Mouse (Mus musculus) MEL (cell line): ENCODE results near the gene Kcnj1. TPM values are rescaled to one million over a fixed set of nuclear protein-coding genes. Genes with fewer than 3 reads are reported as not detected.

Source experiments
- DNase-seq: peaks from one replicate; pipeline ENCODE4 v3.0.0; 2011; ENCODE audit warnings: low read depth, low spot score
- H3K27ac ChIP-seq: 2 replicates; pipeline ENCODE4 v1.5.1; 2012; ENCODE audit warnings: low read depth, mild to moderate bottlenecking, control low read depth, low read length, moderate library complexity; ENCODE audit not compliant: control insufficient read depth
- H3K27me3 ChIP-seq, 2 experiments: fragments of 150-350 bp in 1 of 2; sonication (generic) in 1 of 2; 2 replicates each; pipeline ENCODE4 v1.6.1; 2012; ENCODE audit warnings: low read length in 2 of 2, mild to moderate bottlenecking in 2 of 2, improper control_type of control experiment in 1 of 2, moderate library complexity in 1 of 2; ENCODE audit not compliant: insufficient read depth in 2 of 2, control insufficient read depth in 1 of 2
- H3K36me3 ChIP-seq, 2 experiments: 2 replicates each; pipeline ENCODE4 v1.6.1; 2012 to 2014; ENCODE audit warnings: low read length in 2 of 2, improper control_type of control experiment in 1 of 2, inconsistent platforms in 1 of 2, mild to moderate bottlenecking in 1 of 2; ENCODE audit not compliant: insufficient read depth in 2 of 2, control insufficient read depth in 1 of 2
- H3K4me1 ChIP-seq, 2 experiments: fragments of 150-350 bp in 1 of 2; sonication (generic) in 1 of 2; 2 replicates each; pipeline ENCODE4 v1.6.1; 2012; ENCODE audit warnings: low read length in 2 of 2, improper control_type of control experiment in 1 of 2, mild to moderate bottlenecking in 1 of 2; ENCODE audit not compliant: insufficient read depth in 2 of 2, control insufficient read depth in 1 of 2
- H3K4me3 ChIP-seq, 2 experiments: fragments of 150-350 bp in 1 of 2; sonication (generic) in 1 of 2; 2 replicates each; pipeline ENCODE4 v1.5.1; 2012; ENCODE audit warnings: low read depth in 2 of 2, low read length in 2 of 2, mild to moderate bottlenecking in 2 of 2, moderate library complexity in 2 of 2, control low read depth in 1 of 2, improper control_type of control experiment in 1 of 2; ENCODE audit not compliant: control insufficient read depth in 1 of 2, insufficient read depth in 1 of 2
- H3K79me2 ChIP-seq: 2 replicates; pipeline ENCODE4 v1.6.1; 2012; ENCODE audit warnings: mild to moderate bottlenecking, low read length, moderate library complexity; ENCODE audit not compliant: control insufficient read depth, poor library complexity, insufficient read depth
- H3K9ac ChIP-seq: 2 replicates; pipeline ENCODE4 v1.6.1; 2012; ENCODE audit warnings: low read depth, mild to moderate bottlenecking, control low read depth, low read length, moderate library complexity; ENCODE audit not compliant: control insufficient read depth, poor library complexity, severe bottlenecking
- H3K9me3 ChIP-seq: fragments of 150-350 bp; sonication (generic); replicated peaks from 2 replicates; pipeline ENCODE4 v1.6.1; 2012; ENCODE audit warnings: mild to moderate bottlenecking, low read length, improper control_type of control experiment, moderate library complexity; ENCODE audit not compliant: insufficient read depth
- BHLHE40 ChIP-seq: IDR thresholded peaks from 2 replicates; pipeline ENCODE4 v1.6.1; 2012; ENCODE audit warnings: low read depth, mild to moderate bottlenecking, inconsistent platforms, low read length, improper control_type of control experiment, borderline replicate concordance
- CHD1 ChIP-seq: IDR thresholded peaks from 2 replicates; pipeline ENCODE4 v1.6.1; 2012; ENCODE audit warnings: low read depth, mild to moderate bottlenecking, inconsistent platforms, low read length, improper control_type of control experiment
- CTCF ChIP-seq, 3 experiments: IDR thresholded peaks in 2 of 3; conservative IDR thresholded peaks in 1 of 3; 2 replicates each; pipeline ENCODE4 v1.5.1; 2011 to 2012; ENCODE audit warnings: low read length in 3 of 3, low read depth in 2 of 3, mild to moderate bottlenecking in 2 of 3, improper control_type of control experiment in 1 of 3, inconsistent platforms in 1 of 3, mixed read lengths in 1 of 3, moderate library complexity in 1 of 3; ENCODE audit not compliant: control insufficient read depth in 1 of 3, insufficient read depth in 1 of 3, poor library complexity in 1 of 3, severe bottlenecking in 1 of 3
- E2F4 ChIP-seq: IDR thresholded peaks from 2 replicates; pipeline ENCODE4 v1.6.1; 2011; ENCODE audit warnings: low read depth, low read length, improper control_type of control experiment, borderline replicate concordance
- ELF1 ChIP-seq: IDR thresholded peaks from 2 replicates; pipeline ENCODE4 v1.6.1; 2014; ENCODE audit warnings: low read depth, mild to moderate bottlenecking, inconsistent platforms, low read length, improper control_type of control experiment, moderate library complexity
- EP300 ChIP-seq, 2 experiments: IDR thresholded peaks; 2 replicates each; pipeline ENCODE4 v1.6.1; 2011; ENCODE audit warnings: improper control_type of control experiment in 2 of 2, low read length in 2 of 2, low read depth in 1 of 2, mild to moderate bottlenecking in 1 of 2
- ETS1 ChIP-seq: IDR thresholded peaks from 2 replicates; pipeline ENCODE4 v1.6.1; 2012; ENCODE audit warnings: low read depth, mild to moderate bottlenecking, inconsistent platforms, low read length, improper control_type of control experiment, moderate library complexity
- GABPA ChIP-seq: IDR thresholded peaks from 2 replicates; pipeline ENCODE4 v1.6.1; 2012; ENCODE audit warnings: low read depth, mild to moderate bottlenecking, inconsistent platforms, low read length, improper control_type of control experiment, moderate library complexity
- GATA1 ChIP-seq: IDR thresholded peaks from 2 replicates; pipeline ENCODE4 v1.6.1; 2011; ENCODE audit warnings: low read depth, low read length, improper control_type of control experiment
- HCFC1 ChIP-seq: IDR thresholded peaks from 2 replicates; pipeline ENCODE4 v1.6.1; 2012; ENCODE audit warnings: low read depth, mild to moderate bottlenecking, inconsistent platforms, low read length, improper control_type of control experiment, moderate library complexity
- JUND ChIP-seq: IDR thresholded peaks from 2 replicates; pipeline ENCODE4 v1.6.1; 2011; ENCODE audit warnings: low read depth, mild to moderate bottlenecking, improper control_type of control experiment, low read length
- MAZ ChIP-seq: IDR thresholded peaks from 2 replicates; pipeline ENCODE4 v1.6.1; 2012; ENCODE audit warnings: low read depth, mild to moderate bottlenecking, inconsistent platforms, low read length, improper control_type of control experiment
- MEF2A ChIP-seq: IDR thresholded peaks from 2 replicates; pipeline ENCODE4 v1.6.1; 2014; ENCODE audit warnings: low read depth, mild to moderate bottlenecking, inconsistent platforms, low read length, improper control_type of control experiment; ENCODE audit not compliant: poor library complexity, insufficient replicate concordance, severe bottlenecking; ENCODE audit errors: extremely low read depth
- MYB ChIP-seq: IDR thresholded peaks from 2 replicates; pipeline ENCODE4 v1.6.1; 2011; ENCODE audit warnings: mild to moderate bottlenecking, low read depth, low read length, improper control_type of control experiment
- MYC ChIP-seq: IDR thresholded peaks from 2 replicates; pipeline ENCODE4 v1.6.1; 2011; ENCODE audit warnings: low read depth, mild to moderate bottlenecking, low read length, improper control_type of control experiment, moderate library complexity
- NRF1 ChIP-seq: IDR thresholded peaks from 2 replicates; pipeline ENCODE4 v1.6.1; 2014; ENCODE audit warnings: low read depth, mild to moderate bottlenecking, inconsistent platforms, low read length, improper control_type of control experiment, moderate library complexity; ENCODE audit not compliant: poor library complexity, insufficient read depth, severe bottlenecking
- POLR2A ChIP-seq, 2 experiments: IDR thresholded peaks; 2 replicates each; pipeline ENCODE4 v1.6.1; 2011 to 2012; ENCODE audit warnings: low read length in 2 of 2, mild to moderate bottlenecking in 2 of 2, control low read depth in 1 of 2, improper control_type of control experiment in 1 of 2, low read depth in 1 of 2, moderate library complexity in 1 of 2; ENCODE audit not compliant: control insufficient read depth in 1 of 2, insufficient read depth in 1 of 2, poor library complexity in 1 of 2
- RAD21 ChIP-seq: IDR thresholded peaks from 2 replicates; pipeline ENCODE4 v1.6.1; 2011; ENCODE audit warnings: mild to moderate bottlenecking, low read depth, low read length, improper control_type of control experiment
- RCOR1 ChIP-seq: IDR thresholded peaks from 2 replicates; pipeline ENCODE4 v1.6.1; 2012; ENCODE audit warnings: low read depth, mild to moderate bottlenecking, inconsistent platforms, low read length, improper control_type of control experiment
- SIN3A ChIP-seq: IDR thresholded peaks from 2 replicates; pipeline ENCODE4 v1.6.1; 2012; ENCODE audit warnings: low read length, improper control_type of control experiment, inconsistent platforms
- TAL1 ChIP-seq: IDR thresholded peaks from 2 replicates; pipeline ENCODE4 v1.6.1; 2012; ENCODE audit warnings: mild to moderate bottlenecking, inconsistent platforms, low read length, moderate library complexity, mixed read lengths
- UBTF ChIP-seq: IDR thresholded peaks from 2 replicates; pipeline ENCODE4 v1.6.1; 2012; ENCODE audit warnings: low read depth, mild to moderate bottlenecking, inconsistent platforms, low read length, improper control_type of control experiment, moderate library complexity, borderline replicate concordance; ENCODE audit not compliant: insufficient read depth
- ZC3H11A ChIP-seq: IDR thresholded peaks from 2 replicates; pipeline ENCODE4 v1.6.1; 2012; ENCODE audit warnings: low read depth, mild to moderate bottlenecking, inconsistent platforms, low read length, improper control_type of control experiment
- ZNF384 ChIP-seq: IDR thresholded peaks from 2 replicates; pipeline ENCODE4 v1.6.1; 2012; ENCODE audit warnings: low read depth, mild to moderate bottlenecking, inconsistent platforms, low read length, improper control_type of control experiment
- polyA plus RNA-seq, 2 experiments: library from polyadenylated mRNA; stranded (reverse) in 1 of 2; unstranded in 1 of 2; fragments of >175 nt in 1 of 2; fragments of >200 nt in 1 of 2; gene quantifications; 2 replicates each; pipeline versions ENCODE4 v1.2.1 to v1.2.4; 2012; ENCODE audit warnings: low replicate concordance in 2 of 2, low read depth in 1 of 2; ENCODE audit not compliant: insufficient read length in 2 of 2, insufficient read depth in 1 of 2, missing spikeins in 1 of 2
- total RNA-seq: library from RNA; depleted of rRNA; stranded (reverse); fragments of 300-350 nt; gene quantifications from 2 replicates; pipeline ENCODE4 v1.2.3, GENCODE M21; 2012

The Kcnj1 gene
- total and polyA plus RNA-seq, 3 experiments = not detected

- no peaks in the 10 kb centered on the region for H3K9me3 ChIP-seq
- no peak overlapping the region for H3K27ac ChIP-seq
- TF ChIP-seq ETS1 = 0 out of 2 replicates have a peak, but pooled peaks have one; percentile 11
- no peak for TF ChIP-seq POLR2A (IDR thresholded peaks at IDR 0.05; ENCODE audit: control insufficient read depth in 1 of 2, insufficient read depth in 1 of 2, low read depth in 1 of 2, low read length in 2 of 2, poor library complexity in 1 of 2)
- TF ChIP-seq ZNF384 = no peak
- TF ChIP-seq ELF1 = no peak
- TF ChIP-seq CHD1 = no peak
- no peak for TF ChIP-seq JUND
- no peak for TF ChIP-seq MAZ
- H3K79me2 ChIP-seq = no peaks in the 10 kb centered on the region
- H3K36me3 ChIP-seq = no peaks in the 10 kb centered on the region
- H3K9ac ChIP-seq = no peak overlapping the region
- H3K4me1 ChIP-seq = no peaks in the 10 kb centered on the region
- no peak overlapping the region for H3K4me3 ChIP-seq
- peak; percentile 57 for DNase-seq
- H3K27me3 ChIP-seq = no peaks in the 10 kb centered on the region; a peak in 1 of 4 replicates
Measured at GRCm38 (mm10) chr9:32391092-32391491, 18.8 kb downstream of the Kcnj1 start.

GRCm38 (mm10) chr9:32391701-32392100, 19.4 kb downstream of the Kcnj1 start:
- H3K4me1 ChIP-seq = no peaks in the 10 kb centered on the region
- no peaks in the 10 kb centered on the region for H3K79me2 ChIP-seq
- no peak for DNase-seq
- H3K9ac ChIP-seq = no peak overlapping the region
- no peak overlapping the region for H3K4me3 ChIP-seq
- no peaks in the 10 kb centered on the region for H3K9me3 ChIP-seq
- no peaks in the 10 kb centered on the region for H3K27me3 ChIP-seq
- H3K36me3 ChIP-seq = no peaks in the 10 kb centered on the region
- TF ChIP-seq CHD1 = no peak
- TF ChIP-seq HCFC1 = no peak
- no peak for TF ChIP-seq ZC3H11A
- TF ChIP-seq EP300 (IDR thresholded peaks at IDR 0.05; ENCODE audit: low read depth in 1 of 2, low read length in 2 of 2) = no peak
- no peak for TF ChIP-seq TAL1
- TF ChIP-seq GABPA = no peak
- no peak for TF ChIP-seq SIN3A
- no peak for TF ChIP-seq E2F4
- TF ChIP-seq BHLHE40 = no peak
- TF ChIP-seq CTCF (IDR thresholded peaks at IDR 0.05 in 2 of 3, conservative IDR thresholded peaks at IDR 0.05 in 1 of 3; ENCODE audit: control insufficient read depth in 1 of 3, insufficient read depth in 1 of 3, low read depth in 2 of 3, low read length in 3 of 3, poor library complexity in 1 of 3, severe bottlenecking in 1 of 3) = no peak
- TF ChIP-seq MYB = no peak
- TF ChIP-seq JUND = no peak
- TF ChIP-seq MYC = no peak
- no peak for TF ChIP-seq GATA1
- TF ChIP-seq NRF1 = no peak
- TF ChIP-seq ETS1 = no peak
- TF ChIP-seq RCOR1 = no peak
- TF ChIP-seq RAD21 = no peak
- TF ChIP-seq UBTF = no peak
- TF ChIP-seq MEF2A = no peak
- H3K27ac ChIP-seq = no peak overlapping the region
